Mouse (Mus musculus): Measurements from ENCODE around the gene Msi2.

Msi2 gene

GRCm38 (mm10) chr11:88709876-88710614, 8.3 kb downstream of the Msi2 start:
- no peak for DNase-seq

GRCm38 (mm10) chr11:88707228-88707775, 11.0 kb downstream of the Msi2 start:
- no peak for DNase-seq

GRCm38 (mm10) chr11:88704688-88705087, 13.6 kb downstream of the Msi2 start:
- DNase-seq = no peak

- DNase-seq = no peak
Measured at GRCm38 (mm10) chr11:88703220-88703619, 15.1 kb downstream of the Msi2 start.

GRCm38 (mm10) chr11:88701976-88702659, 16.2 kb downstream of the Msi2 start:
- DNase-seq = no peak

- no peak for DNase-seq
Measured at GRCm38 (mm10) chr11:88701020-88701419, 17.3 kb downstream of the Msi2 start.

- no peak for DNase-seq
Measured at GRCm38 (mm10) chr11:88700202-88700711, 18.1 kb downstream of the Msi2 start.

GRCm38 (mm10) chr11:88693905-88694893, 24.1 kb downstream of the Msi2 start:
- no peak for DNase-seq

GRCm38 (mm10) chr11:88693002-88693769, 25.1 kb downstream of the Msi2 start:
- no peak for DNase-seq

- no peak for DNase-seq
Measured at GRCm38 (mm10) chr11:88692374-88692773, 25.9 kb downstream of the Msi2 start.

GRCm38 (mm10) chr11:88690556-88691287, 27.6 kb downstream of the Msi2 start:
- no peak for DNase-seq

GRCm38 (mm10) chr11:88689831-88690459, 28.4 kb downstream of the Msi2 start:
- no peak for DNase-seq

GRCm38 (mm10) chr11:88688644-88689043, 29.7 kb downstream of the Msi2 start:
- DNase-seq = no peak

- DNase-seq = no peak
Measured at GRCm38 (mm10) chr11:88687711-88688110, 30.6 kb downstream of the Msi2 start.

GRCm38 (mm10) chr11:88687010-88687409, 31.3 kb downstream of the Msi2 start:
- no peak for DNase-seq

- no peak for DNase-seq
Measured at GRCm38 (mm10) chr11:88686061-88686460, 32.3 kb downstream of the Msi2 start.

GRCm38 (mm10) chr11:88683026-88683770, 35.1 kb downstream of the Msi2 start:
- no peak for DNase-seq

- DNase-seq = no peak
Measured at GRCm38 (mm10) chr11:88677350-88677749, 41.0 kb downstream of the Msi2 start.

- no peak for DNase-seq
Measured at GRCm38 (mm10) chr11:88676597-88676996, 41.7 kb downstream of the Msi2 start.
